Mouse (Mus musculus) cerebellum, adult 2 months (tissue): ENCODE results near the gene Tpm3. TPM values are rescaled to one million over a fixed set of nuclear protein-coding genes. Genes with fewer than 3 reads are reported as not detected.
A peak's percentile ranks its signal among the peaks of the same experiment; 100 is the strongest.

Experiments
- DNase-seq, 2 experiments: peaks; one replicate each; pipeline ENCODE4 v3.0.0; 2021
- H3K27ac ChIP-seq: fragments of 200-500 bp; 2 replicates; pipeline ENCODE4 v1.5.1; 2012; ENCODE audit warnings: low read length, control low read depth, inconsistent platforms; ENCODE audit not compliant: insufficient read depth
- H3K27me3 ChIP-seq: fragments of 200-500 bp; 2 replicates; pipeline ENCODE4 v1.6.1; 2012; ENCODE audit warnings: inconsistent platforms, mild to moderate bottlenecking, low read length, moderate library complexity; ENCODE audit not compliant: control insufficient read depth, insufficient read depth
- H3K4me1 ChIP-seq: fragments of 200-500 bp; 2 replicates; pipeline ENCODE4 v1.6.1; 2011; ENCODE audit warnings: low read length; ENCODE audit not compliant: control insufficient read depth, insufficient read depth
- H3K4me3 ChIP-seq: fragments of 200-500 bp; replicated peaks from 2 replicates; pipeline ENCODE3; 2011; ENCODE audit warnings: mild to moderate bottlenecking, low read depth, low read length, control low read depth; ENCODE audit not compliant: insufficient read depth
- CTCF ChIP-seq: fragments of 200-500 bp; IDR thresholded peaks from 2 replicates; pipeline ENCODE4 v1.5.1; 2011; ENCODE audit warnings: low read depth, mild to moderate bottlenecking, control low read depth, low read length, moderate library complexity, borderline replicate concordance; ENCODE audit not compliant: insufficient read depth
- POLR2A ChIP-seq: fragments of 200-500 bp; IDR thresholded peaks from 2 replicates; pipeline ENCODE4 v1.6.1; 2011; ENCODE audit warnings: low read length, control low read depth, borderline replicate concordance; ENCODE audit not compliant: insufficient read depth
- WGBS: fragments of 180-500 bp; shearing (Covaris S2); methylation state at CpG from one replicate; pipeline ENCODE4 v1.1.7; 2018; 5-methylcytosine and 5-hydroxymethylcytosine counted together
- polyA plus RNA-seq: library from polyadenylated mRNA; depleted of rRNA; stranded (reverse); fragments of >200 nt; gene quantifications from 2 replicates; pipeline ENCODE4 v1.2.3, GENCODE M21; 2012; rRNA removed

Tpm3 gene
- polyA plus RNA-seq, result 120 and 124 TPM in 2 replicates

- Histone ChIP-seq H3K27ac (no peak within 1 kb of the TSS), H3K4me1 (no peaks in the 10 kb centered on the region), H3K27me3 (no peaks in the 10 kb centered on the region), H3K4me3 (no peak within 1 kb of the TSS)
- TF ChIP-seq CTCF (no peak), POLR2A (no peak)
- 68% methylated on average over 4 of the region's 4 CpGs for WGBS
- no peak for DNase-seq
These were observed at the start of gene Tpm3 for GRCm38 (mm10) chr3:90072294-90072693. TSS of gene Tpm3 (plus strand) at chr3:90072649.

- WGBS, result 97% methylated on average over 2 of the region's 2 CpGs
- H3K4me3 ChIP-seq, result no peak overlapping the region
- no peaks in the 10 kb centered on the region for H3K4me1 ChIP-seq
These were observed 37.8 kb upstream of the Tpm3 start for GRCm38 (mm10) chr3:90034653-90035052.

GRCm38 (mm10) chr3:90036263-90036662 lies 36.2 kb upstream of the Tpm3 start:
- no peak overlapping the region for H3K4me3 ChIP-seq
- H3K4me1 ChIP-seq, result no peaks in the 10 kb centered on the region
- no peaks in the 10 kb centered on the region for H3K27me3 ChIP-seq
- TF ChIP-seq POLR2A (no peak), CTCF (no peak)
- no peak overlapping the region for H3K27ac ChIP-seq
- DNase-seq, result no peak
- 96% methylated on average over 1 of the region's 1 CpGs for WGBS

More at GRCm38 (mm10) chr3:90034653-90035052, 37.8 kb upstream of the Tpm3 start:
- Histone ChIP-seq H3K27ac (no peak overlapping the region), H3K27me3 (no peaks in the 10 kb centered on the region)
- no peak for DNase-seq
- TF ChIP-seq CTCF, result no peak
- TF ChIP-seq POLR2A, result no peak

- Histone ChIP-seq H3K4me1 (peaks cover 5% of the 10 kb centered on the region; the same call in 1 of the 2 replicates), H3K4me3 (no peak overlapping the region), H3K27me3 (no peaks in the 10 kb centered on the region), H3K27ac (no peak overlapping the region)
- no peak for TF ChIP-seq POLR2A
- TF ChIP-seq CTCF, result no peak
- DNase-seq, result no peak
- WGBS, result 50% methylated on average over 3 of the region's 3 CpGs
These were observed 22.8 kb upstream of the Tpm3 start for GRCm38 (mm10) chr3:90049691-90050090.

- WGBS, result under 1% methylated on average over 41 of the region's 43 CpGs
- peak in 1 of 2 experiments; percentile 16 for DNase-seq
- TF ChIP-seq CTCF (no peak), POLR2A (no peak)
- H3K4me1 ChIP-seq, result peaks cover 8% of the 10 kb centered on the region
- no peaks in the 10 kb centered on the region for H3K27me3 ChIP-seq
- peak within 1 kb of the TSS; percentile 95 for H3K4me3 ChIP-seq
- peak within 1 kb of the TSS; percentile 79; the same call in 1 of the 2 replicates for H3K27ac ChIP-seq
These were observed 20.8 kb upstream of the Tpm3 start, which contains the start of gene 4933434E20Rik for GRCm38 (mm10) chr3:90051441-90052350. TSS of gene 4933434E20Rik (plus strand) at chr3:90051636.

GRCm38 (mm10) chr3:90052351-90053241 lies 19.9 kb upstream of the Tpm3 start, which contains the start of gene Ubap2l:
TSS of gene Ubap2l (minus strand) at chr3:90052628.
- H3K27me3 ChIP-seq, result no peaks in the 10 kb centered on the region
- peak within 1 kb of the TSS; percentile 95 for H3K4me3 ChIP-seq
- under 1% methylated on average over 74 of the region's 81 CpGs for WGBS
- peak; percentile 93 to 96 for DNase-seq
- TF ChIP-seq CTCF, result no peak
- peak; percentile 48; the same call in 1 of the 2 replicates for TF ChIP-seq POLR2A
- H3K27ac ChIP-seq, result peak within 1 kb of the TSS; percentile 79; the same call in 1 of the 2 replicates
- peaks cover 8% of the 10 kb centered on the region for H3K4me1 ChIP-seq

- Histone ChIP-seq H3K27me3 (no peaks in the 10 kb centered on the region), H3K4me1 (no peaks in the 10 kb centered on the region), H3K4me3 (no peak overlapping the region), H3K27ac (no peak overlapping the region)
- 92% methylated on average over 6 of the region's 6 CpGs for WGBS
- TF ChIP-seq CTCF (no peak), POLR2A (no peak)
- DNase-seq, result no peak
These were observed 10.9 kb upstream of the Tpm3 start for GRCm38 (mm10) chr3:90061549-90061948.
